Mouse (Mus musculus) neural tube, embryonic 11.5 days (tissue): Measurements from ENCODE around the gene Prrg2. TPM values are rescaled to one million over a fixed set of nuclear protein-coding genes. Genes with fewer than 3 reads are reported as not detected.

ENCODE experiments used
- ATAC-seq: fragments of 200-750 bp; cut with Nextera tagmentation; 2 replicates; pipeline ENCODE4 v1.8.0; 2017; ENCODE audit warnings: moderate number of reproducible peaks, mild to moderate bottlenecking, moderate TSS enrichment, moderate library complexity; ENCODE audit not compliant: insufficient read depth, low FRiP score, low TSS enrichment
- DNase-seq: peaks from one replicate; pipeline ENCODE4 v3.0.0-alpha.2; 2015; ENCODE audit warnings: low spot score
- H3K27ac ChIP-seq: fragments of 300-500 bp; sonication (generic); 2 replicates; pipeline ENCODE4 v1.5.1; 2014; ENCODE audit warnings: low read depth, mild to moderate bottlenecking, low read length
- H3K27me3 ChIP-seq: fragments of 300-500 bp; sonication (generic); 2 replicates; pipeline ENCODE4 v1.6.1; 2014; ENCODE audit warnings: mild to moderate bottlenecking, low read length, mixed read lengths; ENCODE audit not compliant: control insufficient read depth, insufficient read depth
- H3K36me3 ChIP-seq: fragments of 300-500 bp; sonication (generic); 2 replicates; pipeline ENCODE4 v1.6.1; 2014; ENCODE audit warnings: mild to moderate bottlenecking, low read length, moderate library complexity, mixed read lengths; ENCODE audit not compliant: control insufficient read depth, insufficient read depth
- H3K4me1 ChIP-seq: fragments of 300-500 bp; sonication (generic); 2 replicates; pipeline ENCODE4 v1.6.1; 2014; ENCODE audit warnings: low read length, mixed read lengths; ENCODE audit not compliant: control insufficient read depth, insufficient read depth
- H3K4me2 ChIP-seq: fragments of 300-500 bp; sonication (generic); 2 replicates; pipeline ENCODE4 v1.6.1; 2014; ENCODE audit warnings: low read depth, mild to moderate bottlenecking, moderate library complexity
- H3K4me3 ChIP-seq: fragments of 300-500 bp; sonication (generic); 2 replicates; pipeline ENCODE4 v1.5.1; 2014; ENCODE audit warnings: low read depth, low read length
- H3K9ac ChIP-seq: fragments of 300-500 bp; sonication (generic); 2 replicates; pipeline ENCODE4 v1.6.1; 2014; ENCODE audit warnings: mild to moderate bottlenecking, low read length
- H3K9me3 ChIP-seq: fragments of 300-500 bp; sonication (generic); 2 replicates; pipeline ENCODE4 v1.6.1; 2016; ENCODE audit warnings: low read length; ENCODE audit not compliant: control insufficient read depth
- WGBS: fragments of 180-500 bp; shearing (Covaris S2); extraction: QIAGEN DNeasy Blood & Tissue Kit; methylation state at CpG from one replicate; pipeline ENCODE4 v1.1.7; 2014; 5-methylcytosine and 5-hydroxymethylcytosine counted together
- polyA plus RNA-seq: library from polyadenylated mRNA; unstranded; fragments of >200 nt; fragmentation: Nextera tagmentation; extraction: Ambion mirVana; gene quantifications from 2 replicates; pipeline ENCODE4 v1.2.1, GENCODE M21; 2014

Gene Prrg2
- polyA plus RNA-seq, 1 experiment from 2014 or later = 16.2 TPM

DNA sequence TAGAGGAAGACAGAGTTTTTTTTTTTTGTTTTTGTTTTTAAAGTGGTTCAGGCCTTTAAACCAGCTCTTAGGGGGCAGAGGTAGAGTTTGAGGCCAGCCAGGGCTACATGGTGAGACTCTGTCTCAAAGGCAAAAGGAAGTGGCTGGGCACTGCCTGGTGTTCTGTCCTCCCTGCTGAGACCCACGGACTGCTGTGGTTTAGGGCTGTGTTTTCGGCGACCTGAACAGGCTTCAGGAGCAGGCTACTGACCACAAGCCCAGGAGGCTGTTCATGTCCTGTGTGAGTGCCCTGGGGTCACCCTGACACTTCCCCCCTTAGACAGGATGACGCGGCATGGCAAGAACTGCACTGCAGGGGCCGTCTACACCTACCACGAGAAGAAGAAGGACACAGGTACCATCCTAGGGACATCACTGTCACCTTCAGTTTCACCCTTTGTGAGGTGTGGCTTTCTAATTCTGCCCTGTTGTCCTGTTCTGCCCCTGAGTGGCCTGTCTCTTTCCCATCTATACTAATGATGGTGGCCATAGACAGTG, 10.8 kb upstream of the Prrg2 start:
- no peaks in the 10 kb centered on the region for H3K9me3 ChIP-seq
- no peak overlapping the region for H3K4me3 ChIP-seq
- H3K4me2 ChIP-seq = no peak overlapping the region
- H3K27ac ChIP-seq = no peak overlapping the region
- WGBS = 81% methylated on average over 7 of the region's 7 CpGs
- no peaks in the 10 kb centered on the region for H3K4me1 ChIP-seq
- no peak overlapping the region for H3K9ac ChIP-seq
- no peaks in the 10 kb centered on the region; the same call in 1 of the 2 replicates for H3K36me3 ChIP-seq
- DNase-seq (no peak), ATAC-seq (no peak)
- H3K27me3 ChIP-seq = no peaks in the 10 kb centered on the region

DNA sequence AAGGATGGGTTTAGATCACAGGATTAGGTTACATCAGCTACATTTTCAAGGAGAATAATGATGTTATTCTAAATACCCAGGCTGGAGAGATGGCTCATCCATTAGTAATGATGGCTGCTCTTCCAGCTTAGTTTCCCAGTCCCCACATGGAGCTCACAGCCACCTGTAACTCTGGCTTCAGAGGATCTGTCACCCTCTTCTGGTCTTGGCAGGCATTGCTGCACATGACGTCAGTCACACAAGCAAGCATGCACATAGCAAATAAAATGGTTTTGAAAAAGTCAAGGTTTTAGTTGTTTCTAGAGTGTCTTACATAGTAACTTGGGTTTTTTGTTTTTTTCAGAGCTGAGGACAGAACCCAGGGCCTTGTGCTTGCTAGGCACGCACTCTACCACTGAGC, 9.8 kb upstream of the Prrg2 start:
- no peak overlapping the region for H3K4me2 ChIP-seq
- no peaks in the 10 kb centered on the region; the same call in 1 of the 2 replicates for H3K36me3 ChIP-seq
- H3K27me3 ChIP-seq = no peaks in the 10 kb centered on the region
- H3K9me3 ChIP-seq = no peaks in the 10 kb centered on the region; the same call in 1 of the 2 replicates
- WGBS = 88% methylated on average over 2 of the region's 2 CpGs
- H3K27ac ChIP-seq = no peak overlapping the region
- ATAC-seq = no peak
- H3K4me3 ChIP-seq = no peak overlapping the region
- no peak for DNase-seq
- H3K4me1 ChIP-seq = no peaks in the 10 kb centered on the region
- H3K9ac ChIP-seq = no peak overlapping the region

DNA sequence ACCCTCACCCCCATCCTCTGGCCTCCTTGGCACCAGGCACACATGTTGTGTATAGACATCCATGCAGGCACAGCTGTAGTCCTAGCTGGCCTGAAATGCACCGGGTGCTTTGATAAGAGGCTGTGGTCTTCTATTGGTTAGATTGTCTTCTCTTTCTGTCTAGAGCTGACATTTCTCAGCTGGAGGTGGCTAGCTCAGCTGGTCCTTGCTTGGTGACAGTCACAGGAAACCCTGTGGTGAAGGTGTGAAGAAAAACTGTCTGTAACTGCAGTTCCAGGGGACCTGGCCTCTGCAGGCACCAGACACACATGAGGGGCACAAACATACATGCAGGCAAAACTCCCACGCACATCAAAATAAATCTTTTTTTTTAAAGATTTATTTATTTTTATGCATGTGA, 7.2 kb upstream of the Prrg2 start:
- no peaks in the 10 kb centered on the region for H3K36me3 ChIP-seq
- no peaks in the 10 kb centered on the region for H3K4me1 ChIP-seq
- H3K27me3 ChIP-seq = no peaks in the 10 kb centered on the region
- H3K27ac ChIP-seq = no peak overlapping the region
- no peak for ATAC-seq
- no peak overlapping the region for H3K4me3 ChIP-seq
- no peak overlapping the region for H3K4me2 ChIP-seq
- H3K9me3 ChIP-seq = no peaks in the 10 kb centered on the region; the same call in 1 of the 2 replicates
- 97% methylated on average over 2 of the region's 2 CpGs for WGBS
- no peak overlapping the region for H3K9ac ChIP-seq
- no peak for DNase-seq

DNA sequence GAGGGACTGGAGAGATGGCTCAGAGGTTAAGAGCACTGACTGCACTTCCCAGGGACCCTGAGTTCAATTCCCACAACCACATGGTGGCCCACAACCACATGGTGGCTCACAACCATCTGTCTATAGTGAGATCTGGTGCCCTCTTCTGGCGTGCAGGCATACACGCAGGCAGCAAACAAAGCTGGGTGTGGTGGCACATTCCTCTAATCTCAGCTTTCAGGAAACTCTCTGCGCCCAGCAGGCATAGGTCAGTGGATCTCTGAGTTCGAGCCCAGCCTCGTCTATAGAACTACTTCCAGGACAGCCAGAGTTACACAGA, 5.5 kb upstream of the Prrg2 start:
- Histone ChIP-seq H3K27ac (no peak overlapping the region), H3K9ac (no peak overlapping the region), H3K9me3 (no peaks in the 10 kb centered on the region; the same call in 1 of the 2 replicates), H3K4me1 (0 out of 2 replicates have a peak, but pooled peaks cover 4% of the 10 kb centered on the region), H3K36me3 (no peaks in the 10 kb centered on the region), H3K4me2 (no peak overlapping the region), H3K27me3 (no peaks in the 10 kb centered on the region), H3K4me3 (no peak overlapping the region)
- WGBS = 28% methylated on average over 5 of the region's 5 CpGs
- DNase-seq (peak; percentile 54), ATAC-seq (no peak)

DNA sequence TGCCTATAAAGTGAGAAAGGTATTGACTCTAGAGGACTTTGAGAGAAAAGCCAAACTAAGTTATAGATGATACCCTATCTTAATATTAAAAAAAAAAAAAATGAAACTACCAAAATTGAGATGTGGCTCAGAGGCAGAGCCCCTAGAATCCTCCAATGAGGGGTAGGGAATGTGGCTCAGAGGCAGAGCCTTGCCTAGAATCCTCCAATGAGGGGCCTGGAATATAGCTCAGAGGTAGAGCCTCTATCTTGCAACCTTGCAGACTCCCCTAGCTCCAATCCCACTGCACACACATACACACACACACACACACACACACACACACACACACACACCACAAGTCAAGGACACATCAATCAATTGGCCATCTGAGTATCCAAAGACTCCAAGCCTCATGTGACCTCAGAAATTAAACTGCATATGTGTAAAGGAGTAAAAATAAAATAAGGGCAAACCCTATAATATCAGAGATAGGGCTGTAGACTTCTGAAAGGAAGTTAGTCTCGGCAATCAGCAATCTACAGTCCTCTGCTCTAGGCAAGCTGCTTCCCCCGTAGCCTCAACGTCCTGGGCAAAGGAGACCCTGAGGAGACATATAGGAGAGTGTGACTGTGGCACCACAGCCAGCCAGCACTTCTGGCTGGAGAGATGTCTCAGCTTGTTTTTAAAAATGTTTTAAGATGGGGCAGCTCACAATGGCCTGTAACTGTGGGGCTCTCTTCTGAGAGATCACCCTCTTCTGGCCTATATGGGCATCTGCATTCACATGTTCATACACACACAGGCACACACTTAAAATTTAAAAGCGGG, 4.9 kb upstream of the Prrg2 start:
- no peak overlapping the region for H3K4me3 ChIP-seq
- H3K36me3 ChIP-seq = no peaks in the 10 kb centered on the region
- DNase-seq = no peak
- H3K9me3 ChIP-seq = no peaks in the 10 kb centered on the region; the same call in 1 of the 2 replicates
- ATAC-seq = no peak
- no peaks in the 10 kb centered on the region for H3K27me3 ChIP-seq
- WGBS = 76% methylated on average over 4 of the region's 4 CpGs
- H3K4me2 ChIP-seq = no peak overlapping the region
- 0 out of 2 replicates have a peak, but pooled peaks cover 4% of the 10 kb centered on the region for H3K4me1 ChIP-seq
- H3K9ac ChIP-seq = no peak overlapping the region
- no peak overlapping the region for H3K27ac ChIP-seq

DNA sequence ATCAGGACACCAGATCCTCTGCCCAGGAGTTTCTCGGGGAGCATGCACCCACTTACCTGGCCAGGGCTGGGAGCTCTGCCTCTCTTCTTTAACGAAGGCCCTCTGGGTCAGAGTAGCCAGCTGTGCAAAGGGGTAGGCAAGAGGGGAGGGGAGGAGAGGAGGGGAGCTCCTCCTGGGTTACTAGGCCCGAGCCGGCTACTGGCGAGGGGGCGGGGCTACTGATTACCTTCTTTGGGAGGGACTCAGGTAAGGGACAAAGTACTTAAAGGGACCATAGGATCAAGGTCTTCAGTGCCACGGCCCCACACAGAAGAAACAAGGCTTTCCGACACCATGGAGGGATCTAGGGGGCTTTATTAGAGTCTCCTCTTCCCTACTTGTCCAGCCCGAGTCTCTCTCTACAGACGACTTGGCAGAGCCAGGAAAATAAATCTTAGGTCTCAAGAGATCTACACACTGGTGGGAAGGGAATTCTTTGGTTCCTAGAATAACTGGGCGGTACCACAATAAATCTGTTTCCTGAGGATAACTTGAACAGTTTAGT, 873 bp downstream of the Prrg2 start:
- H3K4me3 ChIP-seq = peak overlapping the region; percentile 64
- peak overlapping the region; percentile 68; the same call in 1 of the 2 replicates for H3K9ac ChIP-seq
- H3K36me3 ChIP-seq = no peaks in the 10 kb centered on the region
- ATAC-seq = no peak
- H3K27me3 ChIP-seq = no peaks in the 10 kb centered on the region
- 17% methylated on average over 11 of the region's 11 CpGs for WGBS
- H3K4me2 ChIP-seq = peak overlapping the region; percentile 52
- DNase-seq = no peak
- no peak overlapping the region for H3K27ac ChIP-seq
- no peaks in the 10 kb centered on the region for H3K9me3 ChIP-seq
- peaks cover 13% of the 10 kb centered on the region; the same call in 1 of the 2 replicates for H3K4me1 ChIP-seq

DNA sequence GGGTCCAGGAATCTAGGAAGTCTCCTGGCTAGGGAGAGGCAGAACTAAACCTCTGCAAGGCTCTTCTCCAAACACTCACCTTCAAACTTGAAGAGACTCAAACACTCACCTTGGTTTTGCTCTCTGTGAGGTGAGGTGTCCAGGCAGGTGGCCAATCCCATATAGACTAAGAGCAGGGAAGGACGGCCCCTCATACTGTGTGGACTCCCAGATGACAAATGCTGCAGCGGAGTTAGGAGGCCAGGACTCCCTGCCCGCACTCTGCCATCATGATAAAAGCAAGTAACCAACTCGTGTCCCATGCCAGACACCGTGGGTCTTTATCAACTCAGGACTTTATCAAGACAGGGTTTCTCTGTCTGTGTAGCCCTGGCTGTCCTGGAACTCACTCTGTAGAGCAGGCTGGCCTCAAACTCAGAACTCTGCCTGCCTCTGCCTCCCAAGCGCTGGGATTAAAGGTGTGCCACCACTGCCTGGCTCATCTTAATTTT, 1.8 kb downstream of the Prrg2 start:
- Histone ChIP-seq H3K27me3 (no peaks in the 10 kb centered on the region), H3K27ac (no peak overlapping the region), H3K4me2 (no peak overlapping the region), H3K4me1 (peaks cover 13% of the 10 kb centered on the region; the same call in 1 of the 2 replicates), H3K4me3 (no peak overlapping the region), H3K36me3 (no peaks in the 10 kb centered on the region), H3K9me3 (no peaks in the 10 kb centered on the region), H3K9ac (no peak overlapping the region)
- ATAC-seq = no peak
- WGBS = 84% methylated on average over 6 of the region's 6 CpGs
- DNase-seq = no peak

DNA sequence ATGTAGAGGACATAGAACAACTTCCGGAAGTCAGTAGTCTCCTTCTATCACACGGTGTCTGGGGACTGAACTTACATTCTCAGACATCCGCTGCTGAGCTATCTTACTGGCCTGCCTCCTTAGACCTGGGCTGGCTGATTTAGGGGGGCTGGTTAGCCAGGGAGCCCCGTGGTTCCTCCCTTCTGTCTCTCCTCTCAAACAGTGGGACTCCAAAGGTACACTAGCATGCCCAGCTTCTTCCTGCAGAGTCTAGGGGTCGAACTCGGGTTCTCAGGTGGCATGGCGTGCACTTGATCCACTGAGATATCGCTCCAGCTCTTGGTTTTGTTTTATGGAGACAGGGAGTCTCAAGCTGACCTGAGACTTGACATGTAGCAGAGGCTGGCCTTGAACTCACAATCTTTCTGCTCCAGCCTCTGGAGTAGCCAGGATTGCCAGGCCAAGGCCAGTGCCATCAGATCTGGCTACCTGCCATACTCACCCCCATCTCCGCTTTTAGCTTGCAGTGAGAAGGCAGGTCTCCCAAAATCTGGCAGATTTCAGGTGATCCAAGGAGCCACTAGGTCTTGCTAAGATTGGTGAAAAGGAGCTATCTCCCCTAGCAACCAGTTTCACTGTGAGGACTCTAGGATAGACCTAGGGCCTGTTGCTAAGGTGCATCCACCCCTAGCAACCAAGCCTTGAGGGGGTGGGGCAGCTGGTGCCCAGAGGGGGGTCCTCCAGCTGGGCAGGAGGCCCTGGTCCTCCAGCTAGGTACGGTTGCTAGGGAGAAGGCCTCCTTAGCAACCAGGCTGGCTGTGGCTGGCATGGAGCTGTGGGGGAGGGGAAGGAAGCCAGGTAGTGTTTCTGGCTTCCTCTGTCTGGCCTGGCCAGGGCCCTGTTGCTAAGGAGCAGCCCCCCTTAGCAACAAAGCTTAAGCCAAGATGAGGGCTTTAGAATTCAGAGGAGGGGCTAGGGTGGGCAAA, 3.6 kb downstream of the Prrg2 start:
- ATAC-seq (no peak), DNase-seq (no peak)
- Histone ChIP-seq H3K4me2 (no peak overlapping the region), H3K27ac (no peak overlapping the region), H3K9me3 (no peaks in the 10 kb centered on the region), H3K27me3 (no peaks in the 10 kb centered on the region), H3K36me3 (no peaks in the 10 kb centered on the region), H3K4me3 (no peak overlapping the region), H3K9ac (no peak overlapping the region), H3K4me1 (peaks cover 13% of the 10 kb centered on the region; the same call in 1 of the 2 replicates)
- 79% methylated on average over 10 of the region's 10 CpGs for WGBS
